Mouse (Mus musculus) embryo, embryonic 11 days (tissue): ENCODE data around the gene Trio.

Experiments used
- DNase-seq: peaks from one replicate; pipeline ENCODE4 v3.0.0-alpha.2; 2015

Gene Trio

GRCm38 (mm10) chr15:27991066-27991701 lies 34.5 kb downstream of the Trio start:
- DNase-seq, result no peak

GRCm38 (mm10) chr15:27987979-27988378 lies 37.7 kb downstream of the Trio start:
- DNase-seq, result no peak

GRCm38 (mm10) chr15:27984881-27985280 lies 40.8 kb downstream of the Trio start:
- DNase-seq, result no peak

- DNase-seq, result peak; percentile 39
These were observed 43.7 kb downstream of the Trio start for GRCm38 (mm10) chr15:27981764-27982500.

- DNase-seq, result no peak
These were observed 44.4 kb downstream of the Trio start for GRCm38 (mm10) chr15:27981258-27981657.

- DNase-seq, result no peak
These were observed 45.2 kb downstream of the Trio start for GRCm38 (mm10) chr15:27980436-27980835.

GRCm38 (mm10) chr15:27976950-27977349 lies 48.7 kb downstream of the Trio start:
- no peak for DNase-seq

- no peak for DNase-seq
These were observed 49.3 kb downstream of the Trio start for GRCm38 (mm10) chr15:27976366-27976765.

GRCm38 (mm10) chr15:27974637-27975036 lies 51.0 kb downstream of the Trio start:
- no peak for DNase-seq

GRCm38 (mm10) chr15:27968183-27968582 lies 57.5 kb downstream of the Trio start:
- no peak for DNase-seq

GRCm38 (mm10) chr15:27967128-27967876 lies 58.3 kb downstream of the Trio start:
- DNase-seq, result no peak

GRCm38 (mm10) chr15:27964877-27965276 lies 60.8 kb downstream of the Trio start:
- no peak for DNase-seq

GRCm38 (mm10) chr15:27963506-27963905 lies 62.1 kb downstream of the Trio start:
- DNase-seq, result no peak

GRCm38 (mm10) chr15:27960642-27961041 lies 65.0 kb downstream of the Trio start:
- DNase-seq, result no peak

- no peak for DNase-seq
These were observed 67.8 kb downstream of the Trio start for GRCm38 (mm10) chr15:27957867-27958266.

- no peak for DNase-seq
These were observed 70.0 kb downstream of the Trio start for GRCm38 (mm10) chr15:27955614-27956013.

GRCm38 (mm10) chr15:27954356-27954755 lies 71.3 kb downstream of the Trio start:
- no peak for DNase-seq

- DNase-seq, result no peak
These were observed 72.1 kb downstream of the Trio start for GRCm38 (mm10) chr15:27953570-27953969.

GRCm38 (mm10) chr15:27951195-27951594 lies 74.5 kb downstream of the Trio start:
- DNase-seq, result no peak

- DNase-seq, result no peak
These were observed 76.5 kb downstream of the Trio start for GRCm38 (mm10) chr15:27949196-27949595.

- no peak for DNase-seq
These were observed 77.8 kb downstream of the Trio start for GRCm38 (mm10) chr15:27947880-27948279.

- DNase-seq, result no peak
These were observed 80.1 kb downstream of the Trio start for GRCm38 (mm10) chr15:27945570-27945969.

- no peak for DNase-seq
These were observed 80.8 kb downstream of the Trio start for GRCm38 (mm10) chr15:27944898-27945297.
